ENCODE assay signal across 14 mouse cellular contexts in genomic region chr7:36548007-36548406, GRCm38 (mm10).
A peak's percentile ranks its signal among the peaks of the same experiment; 100 is the strongest.
DNase-seq lines count a peak whose midpoint lies in the region; ATAC-seq and TF ChIP-seq lines count a peak whose summit lies in the region.
"Had no signal": no experiment of that assay in that cellular context is flagged by ENCODE, and none has a peak within 500 bp of the region (broad histone marks: within the 10 kb centered on the region; RNA-seq: fewer than 3 reads in every experiment).

No protein-coding gene starts in this region.

- no peak for TF ChIP-seq CTCF in forebrain, postnatal 0 days (IDR thresholded peaks at IDR 0.05; ENCODE audit: low read depth)

- peaks cover 31% of the 10 kb centered on the region for H3K27me3 ChIP-seq in forebrain, embryonic 10.5 days (ENCODE audit: poor library complexity, severe bottlenecking)
- no peaks in the 10 kb centered on the region for H3K27me3 ChIP-seq in forebrain, postnatal 0 days (ENCODE audit: insufficient read depth, low read length)
- 0 out of 2 replicates have a peak, but pooled peaks cover 2% of the 10 kb centered on the region for H3K27me3 ChIP-seq in kidney, embryonic 16.5 days (ENCODE audit: insufficient read depth, low read length)
- no peaks in the 10 kb centered on the region for H3K27me3 ChIP-seq in limb, embryonic 11.5 days (ENCODE audit: control insufficient read depth, insufficient read depth, low read length)
- no peaks in the 10 kb centered on the region for H3K27me3 ChIP-seq in heart, embryonic 11.5 days (ENCODE audit: control insufficient read depth, insufficient read depth, low read length)
- H3K27me3 ChIP-seq: heart, embryonic 15.5 days; hindbrain, embryonic 15.5 days had no signal

- no peak overlapping the region for H3K27ac ChIP-seq in forebrain, embryonic 10.5 days
- H3K27ac ChIP-seq in forebrain, postnatal 0 days (ENCODE audit: low read depth, low read length), result no peak overlapping the region
- no peak overlapping the region for H3K27ac ChIP-seq in kidney, embryonic 16.5 days (ENCODE audit: low read length)
- H3K27ac ChIP-seq in limb, embryonic 11.5 days (replicated peaks; ENCODE audit: low read depth, low read length), result no peak overlapping the region
- H3K27ac ChIP-seq in heart, embryonic 11.5 days (ENCODE audit: low read depth, low read length), result no peak overlapping the region
- H3K27ac ChIP-seq: heart, embryonic 15.5 days; hindbrain, embryonic 15.5 days; stomach, postnatal 0 days had no signal

- H3K4me1 ChIP-seq in forebrain, embryonic 10.5 days, result peaks cover 24% of the 10 kb centered on the region
- no peaks in the 10 kb centered on the region for H3K4me1 ChIP-seq in forebrain, postnatal 0 days (ENCODE audit: insufficient read depth)
- H3K4me1 ChIP-seq in kidney, embryonic 16.5 days (ENCODE audit: insufficient read depth, low read length), result 0 out of 2 replicates have a peak, but pooled peaks cover 3% of the 10 kb centered on the region
- H3K4me1 ChIP-seq in limb, embryonic 11.5 days (ENCODE audit: control insufficient read depth, insufficient read depth, low read length), result no peaks in the 10 kb centered on the region
- H3K4me1 ChIP-seq in heart, embryonic 11.5 days (ENCODE audit: control insufficient read depth, insufficient read depth, low read length), result no peaks in the 10 kb centered on the region
- H3K4me1 ChIP-seq: heart, embryonic 15.5 days; hindbrain, embryonic 15.5 days had no signal

- peak overlapping the region; percentile 26 for H3K4me3 ChIP-seq in forebrain, embryonic 10.5 days
- H3K4me3 ChIP-seq in forebrain, postnatal 0 days (ENCODE audit: low read depth, low read length), result no peak overlapping the region
- 0 out of 2 replicates have a peak overlapping the region, but pooled peaks have one; percentile 12 for H3K4me3 ChIP-seq in kidney, embryonic 16.5 days (ENCODE audit: low read length)
- H3K4me3 ChIP-seq in limb, embryonic 11.5 days (ENCODE audit: low read depth, low read length), result no peak overlapping the region
- H3K4me3 ChIP-seq in heart, embryonic 11.5 days (ENCODE audit: low read depth, low read length), result no peak overlapping the region
- H3K4me3 ChIP-seq: heart, embryonic 15.5 days; hindbrain, embryonic 15.5 days had no signal

- H3K9ac ChIP-seq in forebrain, postnatal 0 days, result no peak overlapping the region
- no peak overlapping the region for H3K9ac ChIP-seq in kidney, embryonic 16.5 days (replicated peaks; ENCODE audit: low read length)
- no peak overlapping the region for H3K9ac ChIP-seq in limb, embryonic 11.5 days (ENCODE audit: low read length)
- H3K9ac ChIP-seq in heart, embryonic 11.5 days (ENCODE audit: low read depth, low read length), result no peak overlapping the region
- H3K9ac ChIP-seq: heart, embryonic 15.5 days; hindbrain, embryonic 15.5 days had no signal

- peak; percentile 42 for DNase-seq in forebrain, embryonic 10.5 days (ENCODE audit: extremely low spot score, low spot score)
- no peak for DNase-seq in forebrain, postnatal 0 days
- DNase-seq in kidney, adult 8-10 months, result no peak
- DNase-seq in embryo, embryonic 10 days (ENCODE audit: low spot score), result peak; percentile 58
- DNase-seq in limb, embryonic 11.5 days (ENCODE audit: low spot score), result peak; percentile 38
- DNase-seq in adrenal gland, adult (ENCODE audit: inconsistent age in 2 of 2, low spot score in 1 of 2), result no peak
- DNase-seq: adrenal gland, postnatal 25 days; cerebellum, adult 8-10 months; lung, postnatal 36 days had no signal

- H3K36me3 ChIP-seq in forebrain, embryonic 10.5 days (replicated peaks), result no peaks in the 10 kb centered on the region
- no peaks in the 10 kb centered on the region for H3K36me3 ChIP-seq in forebrain, postnatal 0 days (ENCODE audit: insufficient read depth)
- no peaks in the 10 kb centered on the region for H3K36me3 ChIP-seq in kidney, embryonic 16.5 days (ENCODE audit: insufficient read depth, low read length)
- H3K36me3 ChIP-seq in limb, embryonic 11.5 days (ENCODE audit: control insufficient read depth, insufficient read depth, low read length), result no peaks in the 10 kb centered on the region
- H3K36me3 ChIP-seq in heart, embryonic 11.5 days (ENCODE audit: control insufficient read depth, insufficient read depth, low read length), result no peaks in the 10 kb centered on the region
- H3K36me3 ChIP-seq: heart, embryonic 15.5 days; hindbrain, embryonic 15.5 days had no signal

- H3K4me2 ChIP-seq in forebrain, postnatal 0 days (ENCODE audit: low read depth), result no peak overlapping the region
- peak overlapping the region; percentile 44 for H3K4me2 ChIP-seq in kidney, embryonic 16.5 days (replicated peaks; ENCODE audit: low read depth, low read length)
- peak overlapping the region; percentile 24; the same call in 1 of the 2 replicates for H3K4me2 ChIP-seq in limb, embryonic 11.5 days (ENCODE audit: low read depth, severe bottlenecking)
- H3K4me2 ChIP-seq in heart, embryonic 11.5 days, result no peak overlapping the region
- H3K4me2 ChIP-seq: heart, embryonic 15.5 days; hindbrain, embryonic 15.5 days had no signal

- H3K9me3 ChIP-seq in forebrain, embryonic 10.5 days, result no peaks in the 10 kb centered on the region
- H3K9me3 ChIP-seq in forebrain, postnatal 0 days (ENCODE audit: low read length), result no peaks in the 10 kb centered on the region
- H3K9me3 ChIP-seq in kidney, embryonic 16.5 days (ENCODE audit: low read length), result no peaks in the 10 kb centered on the region
- no peaks in the 10 kb centered on the region for H3K9me3 ChIP-seq in limb, embryonic 11.5 days (ENCODE audit: control insufficient read depth, low read length)
- no peaks in the 10 kb centered on the region for H3K9me3 ChIP-seq in heart, embryonic 11.5 days (replicated peaks; ENCODE audit: control insufficient read depth, low read length)
- H3K9me3 ChIP-seq: heart, embryonic 15.5 days; hindbrain, embryonic 15.5 days had no signal

- 21% methylated on average over 14 of the region's 14 CpGs for WGBS in forebrain, embryonic 10.5 days
- 16% methylated on average over 14 of the region's 14 CpGs for WGBS in forebrain, postnatal 0 days
- 15% methylated on average over 14 of the region's 14 CpGs for WGBS in kidney, embryonic 16.5 days
- WGBS in limb, embryonic 11.5 days, result 14% methylated on average over 14 of the region's 14 CpGs
- WGBS in heart, embryonic 11.5 days (ENCODE audit: insufficient replicate concordance), result 75% methylated on average over 14 of the region's 14 CpGs

- no peak for ATAC-seq in forebrain, postnatal 0 days
- peak; percentile 79 for ATAC-seq in kidney, embryonic 16.5 days (ENCODE audit: low FRiP score, low TSS enrichment)
- ATAC-seq in limb, embryonic 11.5 days (ENCODE audit: insufficient number of reproducible peaks, low FRiP score, low TSS enrichment, low read depth), result no peak
- no peak for ATAC-seq in heart, embryonic 11.5 days (replicated peaks; ENCODE audit: insufficient number of reproducible peaks, low FRiP score, low TSS enrichment)

Comparison
In these comparisons a context has a peak if more than half of its experiments do, and no peak if none do; other contexts are left out.
1. DNase-seq: peak in forebrain, embryonic 10.5 days (single experiment), embryo, embryonic 10 days (single experiment) and limb, embryonic 11.5 days (single experiment); none in forebrain, postnatal 0 days (single experiment), kidney, adult 8-10 months (0 of 2) and adrenal gland, adult (0 of 2).
2. H3K4me3 ChIP-seq: peak in forebrain, embryonic 10.5 days (single experiment) and kidney, embryonic 16.5 days (single experiment); none in forebrain, postnatal 0 days (single experiment), limb, embryonic 11.5 days (single experiment) and heart, embryonic 11.5 days (single experiment).
3. H3K4me2 ChIP-seq: peak in kidney, embryonic 16.5 days (single experiment) and limb, embryonic 11.5 days (single experiment); none in forebrain, postnatal 0 days (single experiment) and heart, embryonic 11.5 days (single experiment).